Mouse (Mus musculus) megakaryocyte, adult 5-6 weeks (primary cell): ENCODE data around the gene Pmf1. TPM values are rescaled to one million over a fixed set of nuclear protein-coding genes. Genes with fewer than 3 reads are reported as not detected.

Experiments used
- ATAC-seq: 2 replicates; pipeline ENCODE4 v1.8.0; 2016; ENCODE audit warnings: mild to moderate bottlenecking, inconsistent platforms; ENCODE audit not compliant: poor library complexity, severe bottlenecking
- total RNA-seq, 2 experiments: library from RNA; stranded (forward) in 1 of 2; stranded (reverse) in 1 of 2; fragments of 153-499, 151-499 nt in 1 of 2; fragments of 221-1000, 200-1000 nt in 1 of 2; gene quantifications; 2 replicates each; pipeline versions ENCODE4 v1.2.3 to v1.2.4; 2015 to 2017

The Pmf1 gene
- total RNA-seq (2015): 115 and 131 TPM in 2 replicates
- total RNA-seq (2017): 78.5 and 81.9 TPM in 2 replicates

DNA sequence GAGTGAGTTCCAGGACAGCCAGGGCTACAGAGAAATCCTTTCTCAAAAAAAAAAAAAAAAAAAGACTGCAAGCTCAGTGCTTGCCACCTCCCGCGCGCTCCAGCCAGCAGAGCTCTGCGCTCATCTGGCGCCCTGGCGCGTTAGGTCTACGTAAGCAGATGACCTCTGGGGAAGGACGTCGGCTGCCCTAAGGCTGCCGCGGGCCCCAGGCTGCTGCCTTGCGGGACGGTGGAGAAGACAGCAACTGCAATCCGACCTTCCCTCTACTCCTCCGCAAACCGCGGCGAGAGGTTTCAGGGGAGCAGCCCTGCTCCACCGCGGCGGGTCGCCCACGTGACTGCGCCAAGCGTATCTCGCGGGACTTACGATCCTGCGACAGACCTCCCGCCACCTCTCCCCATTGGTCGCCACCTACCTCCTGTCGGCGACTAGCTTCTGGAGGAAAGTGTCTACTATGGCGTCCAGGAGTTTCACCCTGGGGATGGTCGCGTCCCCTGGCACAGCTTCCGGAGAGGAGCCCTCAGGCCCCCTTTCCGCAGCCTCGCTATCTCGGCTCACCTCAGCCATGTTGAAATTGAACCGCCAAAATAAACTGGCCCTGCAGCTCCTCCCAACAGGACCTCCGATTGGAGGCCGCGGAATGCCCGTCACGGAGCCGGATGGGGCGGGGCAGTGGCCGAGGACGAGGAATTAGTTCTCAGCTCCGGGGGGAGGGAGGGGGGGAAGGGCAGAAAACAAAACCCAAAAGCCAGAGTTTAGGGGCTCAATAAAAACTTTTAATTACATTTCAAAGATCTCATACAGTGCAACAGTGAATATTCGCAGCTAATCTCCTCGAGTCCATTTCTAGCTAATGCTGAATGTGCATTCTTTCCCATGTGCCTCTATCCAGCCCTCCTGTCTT lies at the start of gene Pmf1:
Gene Pmf1 (minus strand): TSS at position 591 of the 904 bp plus-strand sequence.
- ATAC-seq: peak; percentile 89

DNA sequence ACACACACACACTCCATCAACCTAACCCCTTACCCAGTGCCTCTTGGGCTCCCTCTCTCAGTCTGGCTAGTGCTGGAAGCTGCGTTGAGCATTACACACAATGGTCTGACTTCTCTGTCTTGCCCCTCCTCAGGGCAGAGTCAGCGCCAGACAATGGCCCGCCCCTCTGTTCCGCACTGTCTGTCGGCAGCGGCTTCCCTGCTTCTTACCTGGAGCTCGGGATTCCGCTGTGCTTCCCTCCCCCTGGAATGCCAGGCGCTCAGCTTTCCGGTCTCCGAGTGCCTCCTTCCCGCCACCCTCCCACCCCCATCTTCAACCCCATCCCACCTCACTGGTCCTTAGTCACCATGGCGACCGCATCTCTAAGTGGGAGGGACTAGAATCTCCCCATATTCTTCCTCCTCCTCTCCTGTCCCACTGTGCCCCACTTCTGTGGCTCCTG lies 48.7 kb upstream of the Pmf1 start:
- no peak for ATAC-seq

DNA sequence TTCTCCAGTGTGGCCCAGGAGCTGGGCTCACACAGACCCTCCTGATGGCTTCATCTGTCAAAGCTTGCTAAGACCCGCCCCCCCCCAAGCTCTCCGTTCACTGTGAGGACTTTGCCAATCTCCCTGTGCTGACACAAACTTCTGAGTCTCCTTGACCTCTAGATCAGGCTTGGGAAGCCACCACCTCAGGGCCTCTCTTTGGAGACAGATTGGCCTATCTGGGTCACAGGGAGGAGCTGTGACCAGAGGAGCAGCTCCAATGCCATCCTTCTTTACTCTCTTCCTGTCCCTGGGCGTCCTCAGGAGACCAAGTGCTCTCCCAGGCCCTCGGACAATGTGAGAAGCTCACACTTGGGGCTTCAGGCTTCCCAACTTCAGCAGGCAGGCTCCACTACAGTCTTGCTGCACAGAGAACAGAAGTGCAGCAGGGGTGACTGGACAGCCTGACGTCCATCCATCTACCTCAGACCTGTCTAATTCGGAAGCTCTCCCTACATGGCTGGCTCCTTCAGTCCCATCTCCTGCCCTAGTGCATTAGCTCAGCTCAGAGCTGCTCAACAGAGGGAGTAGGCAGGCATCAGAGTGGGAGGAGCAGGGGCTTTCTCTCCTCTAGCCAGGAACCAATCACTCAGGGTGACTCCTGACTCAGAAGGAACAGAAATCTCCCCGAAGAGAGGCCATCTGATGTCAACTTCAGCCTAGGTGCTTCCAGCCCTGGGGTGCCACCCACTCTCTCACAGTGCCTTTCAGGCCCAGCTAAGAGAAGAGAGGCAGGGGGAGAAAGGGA lies 46.8 kb upstream of the Pmf1 start:
- no peak for ATAC-seq

DNA sequence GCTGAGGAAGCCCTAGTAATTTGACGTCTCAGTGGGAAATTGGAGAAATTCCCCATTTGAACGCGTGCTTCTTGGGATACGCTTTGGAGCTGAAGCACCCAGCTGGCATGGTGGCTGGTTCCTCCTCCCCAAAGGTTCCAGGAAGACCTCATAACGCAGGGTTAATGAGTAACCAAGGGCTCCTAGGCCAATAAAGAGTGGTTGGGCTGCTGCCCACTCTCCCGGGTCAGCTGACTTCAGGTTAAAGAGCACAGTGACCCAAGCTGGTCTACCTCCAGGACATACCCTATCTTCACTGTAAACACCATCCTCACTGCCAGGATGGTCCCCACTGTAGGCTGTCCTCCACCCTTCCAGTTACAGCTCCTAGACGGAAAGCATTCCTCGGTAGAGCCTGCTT lies 46.2 kb upstream of the Pmf1 start:
- no peak for ATAC-seq

DNA sequence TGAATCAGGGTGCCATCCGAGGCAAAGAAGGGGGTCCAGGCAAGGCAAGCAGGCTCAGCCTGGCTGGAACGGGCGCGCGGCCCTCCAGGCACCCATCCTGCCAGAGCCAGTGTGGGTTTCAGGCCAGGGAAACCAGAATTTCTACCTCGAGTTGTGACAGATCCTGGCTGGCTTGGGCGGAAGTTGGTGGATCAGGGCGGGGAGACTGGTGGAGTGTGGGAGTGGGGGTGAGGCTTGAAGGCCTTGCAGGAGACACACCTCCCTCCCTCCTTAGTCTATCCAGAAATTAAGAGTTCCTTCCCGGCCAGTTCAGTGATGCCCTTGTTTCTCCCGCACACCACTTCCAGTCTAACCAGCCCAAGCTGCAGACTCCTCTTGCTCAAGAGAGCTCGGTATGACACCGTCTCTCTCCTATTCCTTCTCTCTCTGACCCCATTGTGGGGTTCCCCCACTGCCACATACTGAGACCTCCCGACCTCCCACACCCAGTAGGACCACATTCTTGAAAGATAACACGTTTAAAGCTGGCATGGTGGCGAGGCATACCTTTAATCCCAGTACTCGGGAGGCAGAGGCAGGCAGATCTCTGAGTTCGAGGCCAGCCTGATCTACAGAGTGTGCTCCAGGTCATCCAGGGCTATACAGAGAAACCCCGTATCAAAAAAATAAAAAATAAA lies 45.6 kb upstream of the Pmf1 start:
- peak; percentile 39 for ATAC-seq

DNA sequence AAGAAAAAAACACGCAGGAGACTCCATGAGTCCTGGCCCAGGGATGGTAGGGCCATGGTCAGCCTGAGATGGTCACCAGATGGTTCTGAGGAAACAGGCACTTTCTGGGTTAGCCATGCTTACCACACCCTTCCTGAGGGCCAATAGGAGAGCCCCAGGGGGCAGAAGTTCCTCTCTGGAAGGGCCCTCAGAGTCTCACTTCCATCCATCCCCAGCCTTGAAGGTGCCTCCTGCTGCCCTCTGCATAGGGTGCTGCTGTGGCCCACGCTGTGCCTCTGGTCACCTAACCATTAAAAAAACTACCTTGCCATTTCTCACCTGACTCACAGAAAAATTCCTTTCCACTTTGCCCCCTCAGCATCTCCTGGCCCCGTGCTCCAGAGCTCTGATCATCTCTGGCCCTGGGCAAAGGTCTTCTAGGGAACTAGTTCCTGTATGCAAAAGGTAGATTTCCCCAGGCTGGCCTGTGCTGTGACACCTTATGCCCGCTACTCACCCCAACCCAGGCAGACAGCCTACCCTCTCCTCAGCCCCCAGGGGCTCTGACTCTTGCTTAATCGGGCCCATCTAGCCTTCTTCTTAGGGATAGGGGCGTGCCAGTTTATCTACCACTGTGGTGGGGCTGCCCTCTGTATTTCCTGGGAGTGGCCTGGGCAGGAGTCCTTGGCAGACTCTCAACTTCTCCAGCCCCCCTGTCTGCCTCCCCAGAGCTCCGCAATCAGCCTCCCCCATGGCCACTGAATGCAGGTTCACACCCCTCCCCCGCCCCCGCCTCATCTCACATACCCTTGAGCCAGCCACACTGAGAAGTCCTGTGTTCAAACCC lies 44.8 kb upstream of the Pmf1 start:
- ATAC-seq: peak; percentile 70

DNA sequence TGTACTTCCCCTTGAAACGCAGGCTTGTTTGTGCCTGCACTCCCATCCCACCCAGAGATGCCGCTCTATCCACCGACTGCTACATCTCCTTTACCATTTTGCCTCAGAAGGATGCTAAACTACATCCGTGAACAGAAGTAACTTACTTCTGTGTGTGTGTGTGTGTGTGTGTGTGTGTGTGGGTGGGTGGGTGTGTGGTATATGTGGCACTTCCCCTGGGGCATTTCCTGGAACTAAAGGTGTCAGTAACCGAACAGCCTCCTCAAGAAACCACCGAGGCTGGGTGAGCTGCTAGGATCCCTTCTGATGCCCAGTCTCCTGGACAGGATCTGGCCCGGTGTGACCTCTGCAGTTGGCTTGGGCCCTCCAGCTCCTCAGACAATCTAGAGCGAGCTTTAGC lies 43.9 kb upstream of the Pmf1 start:
- ATAC-seq: peak; percentile 33

DNA sequence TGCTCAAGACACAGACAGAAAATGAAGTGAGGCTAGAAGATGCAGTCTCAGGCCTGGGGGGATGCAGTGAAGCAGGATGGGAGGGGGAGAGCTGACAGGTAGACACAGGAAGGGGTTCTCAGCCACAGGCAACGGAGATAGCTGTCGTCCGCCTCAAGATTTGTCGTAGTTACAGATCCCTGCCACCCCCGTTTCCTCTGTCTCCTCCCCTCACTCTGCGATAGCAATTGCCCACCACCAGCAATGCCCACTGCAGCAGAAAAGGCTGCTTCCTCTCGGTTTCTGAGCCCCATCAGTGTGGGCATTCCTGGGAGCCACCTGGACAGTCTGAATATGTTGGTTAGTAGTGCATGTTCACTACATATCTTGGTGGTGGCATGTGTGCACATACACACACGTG lies 43.2 kb upstream of the Pmf1 start:
- no peak for ATAC-seq

DNA sequence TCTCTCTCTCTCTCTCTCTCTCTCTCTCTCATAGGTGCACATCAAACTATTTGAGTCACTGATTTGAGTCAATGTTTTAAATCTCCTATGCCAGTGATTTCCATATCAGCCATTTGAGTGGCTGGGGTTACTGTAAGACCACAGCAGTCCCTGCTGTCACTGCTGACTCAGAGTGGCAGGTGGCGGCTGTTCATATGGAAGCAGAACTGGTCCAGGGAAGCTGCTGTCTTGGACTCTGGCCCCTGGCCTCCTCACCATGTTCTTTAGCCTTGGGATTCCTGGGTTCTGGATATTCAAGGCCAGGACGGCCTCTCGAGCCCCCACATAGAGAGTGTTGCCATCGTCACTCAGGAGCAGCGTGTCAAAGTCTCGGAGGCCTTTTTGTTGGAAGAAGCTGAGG lies 42.6 kb upstream of the Pmf1 start:
- ATAC-seq: no peak

DNA sequence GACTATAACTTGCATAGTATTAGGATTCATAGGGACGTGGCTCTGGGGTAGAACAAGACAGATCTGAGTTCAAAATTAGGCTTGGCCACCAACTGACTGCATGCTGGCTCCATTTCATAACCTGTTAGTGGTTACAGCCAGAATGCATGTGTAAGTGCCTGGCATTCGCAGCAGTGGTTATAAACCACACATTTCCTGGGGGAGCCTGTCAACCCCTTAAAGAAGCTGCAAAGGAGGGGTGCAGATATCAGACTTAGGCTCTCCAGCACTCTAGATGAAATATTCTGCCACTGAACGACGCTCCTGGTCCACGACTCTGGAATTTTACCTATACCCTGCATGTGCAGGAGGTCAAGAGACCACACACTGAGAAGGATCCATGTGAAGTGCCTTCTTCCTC lies 42.1 kb upstream of the Pmf1 start:
- no peak for ATAC-seq

DNA sequence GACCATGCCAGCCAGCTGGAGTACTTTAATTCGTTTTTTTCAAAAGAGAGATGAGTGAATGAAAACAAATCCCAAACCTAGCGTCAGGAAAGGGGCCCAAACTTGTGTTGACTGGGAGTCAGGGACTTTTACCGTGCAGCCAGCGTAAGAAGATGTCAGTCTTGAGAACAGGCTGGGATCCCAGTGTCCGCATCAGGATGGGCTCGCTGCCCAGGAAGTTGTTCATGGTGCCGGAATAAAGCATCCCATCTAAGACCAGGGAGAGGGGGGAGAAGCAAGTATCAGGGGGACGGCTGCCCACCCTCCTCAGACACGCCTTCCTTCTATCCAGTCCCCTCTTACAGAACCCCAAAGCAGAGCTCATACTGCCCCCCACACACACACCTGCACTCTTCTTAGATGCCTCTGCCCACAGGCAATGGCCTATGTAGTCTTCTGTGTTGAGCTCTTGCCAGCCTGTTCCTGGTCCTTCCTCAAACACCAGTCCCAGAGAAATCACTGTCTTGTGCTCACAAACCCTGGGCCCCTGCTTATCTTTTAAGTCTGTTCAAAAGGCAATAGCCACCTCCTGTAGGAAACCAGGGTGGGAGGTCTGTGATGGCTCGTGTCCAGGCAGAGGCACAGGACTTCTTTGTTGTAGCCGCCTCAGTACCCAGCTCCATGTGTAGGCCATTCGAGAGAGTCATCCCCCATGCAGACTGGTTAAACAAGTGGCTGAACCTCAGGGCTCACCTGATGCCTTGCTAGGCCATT lies 40.4 kb upstream of the Pmf1 start:
- no peak for ATAC-seq

DNA sequence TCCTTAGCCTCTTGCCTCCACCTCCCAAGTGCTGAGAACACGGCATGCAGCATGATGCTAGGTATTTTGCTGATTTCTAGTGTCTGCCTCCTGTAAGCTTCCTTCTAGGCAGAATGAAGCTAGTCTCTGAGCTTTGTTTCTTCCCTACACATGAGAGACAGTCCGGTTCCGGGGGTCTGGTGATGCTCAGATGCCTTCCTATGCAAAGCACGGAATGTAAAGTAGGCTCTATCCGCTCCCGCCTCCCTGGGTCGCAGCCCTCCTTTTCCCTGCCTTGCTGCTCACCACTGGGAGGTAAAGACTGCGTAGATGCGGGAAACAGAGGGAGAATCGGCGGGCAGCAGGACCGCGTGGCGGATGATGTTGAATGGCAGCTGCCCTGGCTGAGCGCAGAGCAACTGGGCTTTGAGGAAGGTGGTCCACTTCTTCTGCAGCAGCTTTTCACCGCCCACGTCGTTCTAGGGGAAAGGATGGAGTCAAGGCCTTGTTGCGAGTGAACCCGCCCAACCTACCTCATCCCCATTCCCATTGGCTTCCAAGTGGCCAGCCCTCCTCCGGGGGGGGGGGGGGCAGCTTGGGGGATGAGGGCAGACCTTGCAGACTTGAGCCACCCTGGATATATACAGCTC lies 39.4 kb upstream of the Pmf1 start:
- ATAC-seq: no peak

DNA sequence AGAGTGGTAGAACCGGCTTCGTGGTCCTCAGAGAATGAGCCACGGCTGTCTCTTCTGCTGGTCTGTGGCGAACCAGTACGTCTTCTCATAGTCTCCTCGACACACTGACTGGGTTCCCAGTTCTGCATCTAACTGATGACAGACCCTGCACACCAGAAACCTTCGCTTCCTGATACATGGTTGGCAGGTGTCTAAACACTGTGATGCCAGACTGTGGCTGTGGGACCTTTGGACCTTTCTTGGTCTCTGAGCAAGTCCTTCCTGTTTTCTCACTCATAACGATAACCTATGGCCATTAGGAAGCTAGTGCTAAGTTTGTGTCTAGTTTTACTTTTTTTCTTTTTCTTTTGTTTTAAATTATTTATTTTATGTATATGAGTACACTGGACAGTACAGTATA lies 38.3 kb upstream of the Pmf1 start:
- ATAC-seq: no peak

DNA sequence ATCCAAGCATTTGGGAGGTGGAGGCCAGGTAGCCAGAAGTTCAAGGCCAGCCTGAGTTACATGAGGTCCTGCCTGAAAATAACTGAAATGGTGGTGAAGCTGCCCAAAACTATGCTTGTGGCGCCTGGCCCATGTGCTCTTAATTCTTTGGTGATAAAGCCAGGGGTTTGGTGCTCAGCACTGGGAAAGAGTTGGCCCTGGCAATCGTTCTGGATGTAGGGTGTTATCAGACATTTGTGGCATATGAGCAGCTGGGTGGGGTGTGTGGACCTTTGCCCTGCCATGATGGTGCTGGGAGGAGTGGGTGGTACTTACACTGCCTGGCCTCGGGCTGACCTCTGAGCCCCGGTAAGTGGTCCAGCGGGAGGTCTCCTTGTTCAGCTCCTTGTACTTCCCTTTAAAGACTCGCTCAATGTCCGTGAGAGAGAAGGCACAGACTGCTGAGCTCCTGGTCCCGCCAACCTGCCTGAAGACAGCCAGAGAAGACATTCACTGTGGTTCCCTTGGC lies 37.6 kb upstream of the Pmf1 start:
- no peak for ATAC-seq

DNA sequence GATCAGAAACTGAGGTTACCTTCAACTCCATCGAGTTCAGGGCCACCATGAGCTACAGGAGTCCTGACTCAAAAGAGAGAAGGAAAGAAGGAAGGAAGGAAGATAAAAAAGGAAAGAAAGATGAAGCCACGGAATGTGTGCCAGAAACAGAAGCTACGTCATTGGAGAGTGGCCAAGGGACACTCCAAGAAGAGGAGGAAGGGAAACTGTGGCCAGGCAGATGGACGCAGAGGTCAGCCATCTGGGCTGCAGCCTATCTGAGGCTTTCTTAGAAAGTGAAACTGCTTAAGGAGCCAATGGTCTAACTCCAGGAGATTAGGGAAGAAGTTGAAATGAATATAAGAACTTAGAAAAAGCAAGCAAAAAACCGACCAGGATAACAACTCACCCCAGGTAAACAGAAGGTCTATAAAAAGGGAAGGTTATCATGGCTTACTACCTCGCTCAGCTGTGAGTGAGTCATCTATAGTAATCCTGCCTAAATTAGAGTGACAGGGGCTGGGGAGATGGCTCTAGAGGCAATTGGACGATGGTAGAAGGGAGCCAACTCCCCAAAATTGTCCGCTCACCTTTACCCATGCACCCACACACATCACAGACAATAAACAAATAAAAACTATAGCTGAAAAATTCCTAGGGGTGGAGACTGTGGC lies 36.5 kb upstream of the Pmf1 start:
- peak; percentile 44 for ATAC-seq

DNA sequence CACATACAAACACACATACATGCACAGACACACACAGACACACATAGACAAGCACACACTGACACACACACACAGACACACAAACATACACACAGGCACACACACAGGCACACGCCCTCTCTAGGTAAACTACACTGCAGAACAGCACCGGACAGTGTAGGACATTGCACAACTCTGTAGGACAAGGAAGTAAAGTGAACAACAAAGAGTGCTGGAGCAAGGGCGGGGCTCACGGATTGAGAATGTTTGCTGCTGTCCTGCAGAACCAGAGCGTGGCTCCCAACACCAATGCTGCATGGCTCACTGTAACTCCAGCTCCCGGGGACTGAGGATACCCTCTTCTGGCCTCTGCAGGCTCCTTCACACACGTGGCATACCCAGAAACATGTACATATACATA lies 32.8 kb upstream of the Pmf1 start:
- peak; percentile 95 for ATAC-seq

DNA sequence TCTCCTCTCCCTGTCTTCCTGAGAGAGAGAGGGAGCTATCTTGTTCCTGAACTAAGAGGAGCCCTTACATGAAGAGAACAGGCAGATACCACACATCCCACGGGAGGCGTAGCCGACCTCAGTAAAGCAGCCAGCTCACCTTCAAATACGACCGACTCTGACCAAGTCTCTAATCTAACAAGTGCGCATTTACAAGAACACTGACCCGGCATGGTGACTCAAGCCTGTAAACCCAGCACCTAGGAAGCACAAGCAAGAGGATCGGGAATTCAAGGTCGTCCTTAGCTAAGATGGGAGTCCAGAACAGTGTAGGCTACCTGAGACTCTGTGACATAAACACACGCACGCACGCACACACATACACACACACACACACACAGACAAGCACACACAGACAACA lies 32.4 kb upstream of the Pmf1 start:
- no peak for ATAC-seq

DNA sequence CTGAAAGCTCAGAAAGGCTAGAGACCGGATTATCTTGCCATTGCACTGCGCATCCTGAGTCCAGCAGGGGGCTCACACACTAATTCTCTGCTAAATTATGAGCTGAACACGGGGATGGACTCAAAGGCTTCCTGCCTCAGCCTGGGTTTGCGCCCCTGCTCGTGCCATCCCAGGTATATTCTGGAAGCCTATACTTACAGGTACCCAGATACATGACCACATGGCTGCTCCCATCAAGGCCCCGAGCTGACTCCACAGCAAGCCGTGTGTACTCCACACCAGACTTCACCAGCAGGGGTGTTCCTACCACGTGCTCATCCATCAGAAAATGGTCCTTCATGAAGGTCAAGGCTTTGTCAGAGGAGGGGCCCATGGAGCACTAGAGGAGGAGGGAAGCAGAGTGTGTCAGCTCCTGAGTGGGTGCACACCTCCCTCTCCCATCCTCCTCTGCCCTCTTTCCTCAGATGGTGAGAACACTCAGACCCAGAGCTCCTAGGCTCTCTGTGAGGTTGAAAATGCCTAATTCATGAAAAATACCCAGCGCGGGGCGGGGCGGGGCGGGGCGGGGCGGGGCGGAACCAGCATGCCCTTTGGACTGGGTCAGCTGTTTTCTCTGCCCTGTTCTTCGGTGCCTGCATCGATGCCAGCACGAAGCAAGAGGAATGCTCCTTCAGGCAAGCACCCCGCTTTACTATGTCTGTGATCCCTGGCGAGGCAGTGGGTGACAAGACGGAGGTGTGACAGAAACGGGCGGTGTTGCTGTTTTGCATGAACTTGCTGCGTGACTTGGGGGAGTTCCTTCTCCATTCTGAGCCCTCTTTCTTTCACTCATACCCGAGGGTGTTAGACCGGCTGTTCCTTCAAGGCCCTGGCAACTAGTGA lies 30.6 kb upstream of the Pmf1 start:
- peak; percentile 39 for ATAC-seq
